Mouse (Mus musculus): Measurements from ENCODE around the gene Rab37.

Rab37 gene

GRCm38 (mm10) chr11:115208776-115209732 lies 117.8 kb downstream of the Rab37 start:
- no peak for DNase-seq

- no peak for DNase-seq
Observed at GRCm38 (mm10) chr11:115209958-115210357, 118.7 kb downstream of the Rab37 start.
